Mouse (Mus musculus): Measurements from ENCODE around the gene Hist1h2bh.

The Hist1h2bh gene

GRCm38 (mm10) chr13:23530901-23531875, 12.0 kb downstream of the Hist1h2bh start, which contains the start of gene Hist1h4h:
TSS of gene Hist1h4h (plus strand) at chr13:23531050.
- DNase-seq (ENCODE audit: low spot score in 2 of 2): peak; percentile 95 to 96

- peak; percentile 79 to 83 for DNase-seq (ENCODE audit: low spot score in 2 of 2)
These were observed 12.9 kb downstream of the Hist1h2bh start for GRCm38 (mm10) chr13:23530181-23530900.

DNA sequence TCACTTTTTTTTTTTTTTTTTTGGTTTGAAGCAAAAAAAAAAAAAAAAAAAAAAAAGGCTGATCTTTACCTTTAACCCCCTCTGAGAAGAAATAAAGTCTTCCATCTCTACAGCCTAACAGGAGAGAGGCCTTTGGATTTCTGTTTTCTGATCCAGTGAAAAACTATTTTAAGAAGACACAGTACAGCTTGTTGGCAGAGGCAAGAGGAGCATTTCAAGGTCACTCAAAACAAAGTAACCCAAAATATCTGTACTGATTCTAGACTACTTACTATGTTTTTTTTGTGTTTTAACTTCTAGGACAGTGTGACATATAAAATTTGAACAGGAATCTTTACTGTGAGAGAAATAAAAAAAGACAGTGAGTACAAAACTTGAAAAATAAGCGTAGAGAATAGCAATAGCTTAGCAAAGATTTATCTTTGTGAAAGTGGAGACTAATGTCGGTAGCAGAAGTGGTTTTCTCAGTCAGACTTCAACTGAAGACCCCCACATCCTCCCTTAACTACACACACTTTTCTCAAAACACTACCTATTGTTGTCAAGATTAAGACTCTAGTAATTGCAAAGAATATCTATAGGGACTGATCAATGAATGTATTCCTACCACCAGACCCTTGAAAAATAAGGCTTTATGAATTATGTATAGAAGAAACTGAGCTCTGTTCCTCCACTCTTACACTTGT, 13.6 kb downstream of the Hist1h2bh start:
- DNase-seq (ENCODE audit: low spot score in 2 of 2): no peak

DNA sequence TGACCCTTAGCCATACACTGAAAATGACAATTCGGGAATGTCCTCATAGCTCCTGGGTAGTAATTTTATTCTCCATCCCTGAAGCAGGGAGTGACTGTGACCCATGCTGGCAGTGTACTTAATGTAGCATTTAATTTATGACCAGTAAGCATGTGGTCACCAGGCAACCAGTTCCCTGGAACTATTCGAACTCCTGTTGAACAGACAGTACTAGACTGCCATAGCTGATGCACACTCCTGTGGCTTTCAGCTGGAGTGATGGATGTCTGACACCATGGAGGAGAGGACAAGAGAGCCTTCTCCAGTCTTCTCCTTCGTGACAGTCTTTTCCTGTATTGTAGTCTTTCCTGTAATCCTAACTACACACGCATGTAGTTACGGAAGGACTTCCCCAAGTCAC, 14.2 kb downstream of the Hist1h2bh start:
- DNase-seq (ENCODE audit: low spot score in 2 of 2): no peak

GRCm38 (mm10) chr13:23526312-23526711, 16.9 kb downstream of the Hist1h2bh start:
- peak; percentile 89 for DNase-seq (ENCODE audit: low spot score in 2 of 2)

DNA sequence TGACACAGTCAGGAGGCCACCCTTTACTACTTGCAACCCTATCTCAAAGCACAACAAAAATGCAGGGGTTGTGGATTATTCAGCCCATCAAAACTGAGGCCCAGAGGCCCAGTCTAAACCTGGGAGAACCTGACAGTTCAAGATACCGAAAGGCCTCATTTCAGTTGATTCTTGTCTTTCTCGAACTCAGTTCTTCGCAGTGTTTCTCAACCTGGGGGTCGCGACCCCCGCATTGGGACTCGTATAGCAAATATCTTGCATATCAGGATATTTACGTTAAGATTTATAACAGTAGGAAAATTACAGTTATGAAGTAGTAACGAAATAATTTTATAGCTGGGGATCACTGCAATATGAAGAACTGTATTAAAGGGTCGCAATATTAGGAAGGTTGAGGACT, 17.3 kb downstream of the Hist1h2bh start:
- DNase-seq (ENCODE audit: low spot score in 2 of 2): no peak

DNA sequence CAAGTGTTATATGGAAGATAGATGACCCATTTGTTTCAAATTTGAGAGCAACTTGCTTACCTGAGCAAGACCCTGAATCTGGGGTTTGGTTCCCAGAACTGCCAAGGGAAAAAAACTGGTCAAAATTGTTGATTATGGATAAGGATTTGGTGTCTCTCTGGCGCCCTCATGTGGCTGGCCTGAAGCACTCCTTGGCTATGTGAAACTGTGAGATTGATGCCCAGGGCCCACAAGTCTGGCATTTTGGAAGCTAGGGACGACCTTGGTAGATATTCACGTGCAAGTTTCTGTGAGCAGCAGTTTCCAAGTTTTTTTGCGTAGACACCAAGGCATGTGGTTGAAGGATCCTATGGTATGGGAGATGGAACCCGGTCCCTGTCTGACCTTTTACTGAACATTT, 18.5 kb downstream of the Hist1h2bh start:
- DNase-seq (ENCODE audit: low spot score in 2 of 2): peak; percentile 71 to 80

DNA sequence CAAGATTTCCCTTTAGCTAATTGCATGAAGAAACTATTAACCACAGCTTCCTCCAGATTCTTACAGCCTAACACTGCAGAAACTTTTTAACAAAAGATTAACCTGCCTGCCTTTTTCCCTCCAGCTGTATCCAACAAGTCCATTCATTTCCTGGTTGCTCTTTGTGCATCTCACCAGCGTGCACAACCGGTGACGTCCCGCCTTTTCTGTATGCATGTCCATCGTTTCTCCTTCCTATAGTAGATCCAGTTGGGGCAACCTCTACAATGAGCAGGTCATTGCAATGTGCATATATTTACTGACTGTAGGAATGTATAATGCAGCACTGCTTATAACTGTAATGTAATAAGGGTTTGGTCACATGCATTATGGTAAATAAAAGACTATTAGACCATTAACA, 19.2 kb downstream of the Hist1h2bh start:
- no peak for DNase-seq (ENCODE audit: low spot score in 2 of 2)

- peak; percentile 83 to 87 for DNase-seq (ENCODE audit: low spot score in 2 of 2)
These were observed 21.5 kb downstream of the Hist1h2bh start for GRCm38 (mm10) chr13:23521703-23522102.

GRCm38 (mm10) chr13:23519416-23519815, 23.8 kb downstream of the Hist1h2bh start:
- peak; percentile 83 to 84 for DNase-seq (ENCODE audit: low spot score in 2 of 2)

- DNase-seq (ENCODE audit: low spot score in 2 of 2): peak; percentile 90
These were observed 24.3 kb downstream of the Hist1h2bh start for GRCm38 (mm10) chr13:23518885-23519284.

GRCm38 (mm10) chr13:23518295-23518603, 24.9 kb downstream of the Hist1h2bh start:
- no peak for DNase-seq (ENCODE audit: low spot score in 2 of 2)

DNA sequence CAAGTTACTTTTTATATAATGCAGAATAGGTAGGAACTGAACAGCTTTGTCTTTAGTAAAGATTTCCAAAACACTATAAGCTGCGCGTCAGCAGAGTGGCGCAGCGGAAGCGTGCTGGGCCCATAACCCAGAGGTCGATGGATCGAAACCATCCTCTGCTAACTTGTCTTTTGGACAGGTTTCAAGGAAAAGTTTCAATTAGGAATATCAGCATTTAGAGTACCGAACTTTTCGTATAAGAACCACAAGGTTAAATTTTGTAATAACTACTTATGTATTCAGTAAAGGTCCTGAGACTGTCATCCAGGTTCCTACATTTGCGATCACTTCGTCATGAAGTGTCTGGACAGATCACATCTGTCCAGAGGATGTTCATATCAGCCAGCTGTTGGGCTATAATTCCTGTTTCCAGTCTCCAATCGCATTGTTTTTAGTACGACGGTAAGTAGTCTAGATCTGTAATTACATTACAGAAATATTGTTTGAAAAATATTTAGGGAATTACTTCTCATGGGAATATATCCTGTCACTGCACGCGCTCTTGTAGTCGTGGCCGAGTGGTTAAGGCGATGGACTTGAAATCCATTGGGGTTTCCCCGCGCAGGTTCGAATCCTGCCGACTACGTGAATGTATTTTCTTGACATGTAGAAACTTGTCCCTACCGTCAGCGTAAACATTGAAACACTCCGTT, 25.4 kb downstream of the Hist1h2bh start:
- DNase-seq (ENCODE audit: low spot score in 2 of 2): peak; percentile 94

DNA sequence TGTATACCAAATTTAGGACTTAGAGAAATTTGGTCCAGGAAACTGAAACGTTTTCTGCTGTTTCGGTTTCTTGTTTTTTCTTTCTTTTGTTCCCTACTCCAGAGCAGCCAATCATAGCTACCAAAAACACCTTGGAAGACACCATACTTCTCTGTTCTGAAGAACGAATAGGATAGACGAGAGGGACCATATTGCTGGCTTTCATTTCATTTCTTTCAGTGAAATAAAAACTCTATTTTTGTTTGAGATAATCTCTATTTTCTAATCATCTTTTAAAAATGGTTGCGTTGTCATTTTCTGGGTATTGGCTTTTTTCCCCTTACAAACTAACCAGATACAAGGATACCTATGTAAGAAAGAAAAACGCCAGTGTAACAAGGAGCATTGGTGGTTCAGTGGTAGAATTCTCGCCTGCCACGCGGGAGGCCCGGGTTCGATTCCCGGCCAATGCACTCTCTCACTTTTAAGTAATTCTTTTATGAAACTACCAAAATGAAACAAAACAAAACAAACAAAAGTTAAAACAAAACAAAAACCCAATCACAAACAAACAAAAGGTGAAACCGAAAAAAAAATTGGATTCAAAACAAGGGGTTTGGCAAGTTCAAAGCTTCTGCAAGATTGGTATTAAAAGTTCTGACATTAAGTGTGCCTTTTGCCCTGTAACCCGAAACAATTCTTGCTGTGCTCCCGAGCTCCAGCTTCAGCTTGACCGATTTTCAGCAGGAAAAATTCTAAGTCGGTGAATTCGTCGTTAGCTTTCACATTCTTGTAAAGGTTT, 26.2 kb downstream of the Hist1h2bh start:
- DNase-seq (ENCODE audit: low spot score in 2 of 2): peak; percentile 75 to 82

GRCm38 (mm10) chr13:23515826-23516620, 27.2 kb downstream of the Hist1h2bh start:
- DNase-seq (ENCODE audit: low spot score in 2 of 2): no peak

DNA sequence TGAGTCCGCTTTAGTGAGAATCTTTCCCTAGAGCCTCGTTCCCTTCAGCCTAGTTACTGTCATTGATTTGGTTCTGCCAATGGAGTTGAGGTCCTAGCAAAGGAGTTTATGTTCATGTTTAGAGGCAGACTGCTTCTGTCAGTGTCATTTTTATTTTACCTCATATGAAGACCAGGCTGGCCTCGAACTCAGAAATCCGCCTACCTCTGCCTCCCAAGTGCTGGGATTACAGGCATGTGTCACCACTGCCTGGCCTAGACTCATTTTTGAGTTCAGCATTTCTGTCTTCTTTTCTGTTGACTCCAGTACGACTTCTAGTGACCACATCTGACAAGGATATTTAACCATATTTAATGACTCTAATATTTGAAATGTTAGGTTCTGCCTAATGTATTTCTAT, 27.9 kb downstream of the Hist1h2bh start:
- no peak for DNase-seq (ENCODE audit: low spot score in 2 of 2)

DNA sequence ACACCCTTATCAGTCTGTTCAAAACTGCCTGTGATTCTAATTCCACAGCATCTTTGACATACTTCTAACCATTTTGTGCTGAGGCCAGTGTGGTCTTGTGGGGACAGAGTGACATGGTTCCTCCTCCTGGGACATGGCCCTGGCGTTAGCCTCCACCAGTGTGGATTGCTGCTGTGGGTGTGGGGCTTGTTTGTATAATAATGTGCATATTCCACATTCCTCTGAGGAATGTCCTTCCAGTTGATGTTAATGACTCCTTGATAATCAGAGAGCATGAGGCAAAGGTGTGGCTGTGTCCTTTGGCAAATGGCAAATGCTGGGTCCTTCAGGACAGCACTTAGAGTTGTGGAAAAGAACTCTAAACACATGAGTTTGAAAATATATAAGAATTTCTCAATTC, 29.7 kb downstream of the Hist1h2bh start:
- no peak for DNase-seq (ENCODE audit: low spot score in 2 of 2)

DNA sequence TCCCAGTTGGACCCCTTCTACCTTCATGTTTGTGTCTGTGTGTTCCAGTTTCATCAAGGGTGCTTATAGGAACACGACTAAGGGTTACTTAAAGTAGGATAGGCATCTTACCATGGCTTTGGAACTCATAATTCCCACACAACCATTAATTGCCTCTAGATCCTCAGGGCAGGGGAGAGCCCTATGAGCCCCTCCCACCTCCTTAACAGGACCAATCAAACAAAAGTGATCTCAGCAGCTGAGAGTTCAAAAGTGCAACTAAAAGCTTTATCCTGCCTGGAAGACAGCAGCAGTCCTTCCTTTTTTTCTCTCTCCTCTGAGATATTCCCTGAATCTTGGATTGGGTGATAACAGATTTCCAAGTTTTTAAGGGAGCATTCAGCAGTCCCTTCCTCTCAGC, 33.1 kb downstream of the Hist1h2bh start:
- DNase-seq (ENCODE audit: low spot score in 2 of 2): no peak

DNA sequence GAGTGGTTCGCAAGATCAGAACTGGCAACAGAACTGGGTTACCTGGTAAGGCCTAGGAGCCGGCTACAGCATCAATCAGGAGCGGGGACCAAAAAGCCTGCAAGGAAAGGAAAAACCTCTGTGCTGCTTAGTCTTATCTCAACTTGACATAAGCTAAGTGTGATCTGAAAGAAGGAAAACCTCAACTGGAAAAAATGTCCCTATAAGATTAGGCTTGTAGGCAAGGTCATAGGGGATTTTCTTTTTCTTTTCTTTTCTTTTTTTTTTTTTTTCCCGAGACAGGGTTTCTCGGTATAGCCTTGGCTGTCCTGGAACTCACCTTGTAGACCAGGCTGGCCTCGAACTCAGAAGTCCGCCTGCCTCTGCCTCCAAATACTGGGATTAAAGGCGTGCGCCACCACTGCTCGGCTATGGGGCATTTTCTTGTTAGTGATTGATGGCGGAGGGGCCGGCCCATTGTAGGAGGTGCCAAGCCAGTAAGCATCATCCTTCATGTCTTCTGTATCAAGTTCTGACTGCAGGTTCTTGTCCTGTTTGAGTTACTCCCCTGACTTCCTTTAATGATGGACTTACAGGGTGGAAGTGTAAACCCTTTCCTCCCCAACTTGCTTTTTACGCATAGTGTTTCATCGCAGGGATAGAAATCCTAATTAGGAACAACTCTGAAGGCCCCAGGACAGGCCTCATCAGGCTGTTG, 36.2 kb downstream of the Hist1h2bh start:
- no peak for DNase-seq (ENCODE audit: low spot score in 2 of 2)

Data from natural killer cell, adult 2 months (primary cell).